Mouse (Mus musculus): ENCODE data around the gene Ccr9. TPM values are rescaled to one million over a fixed set of nuclear protein-coding genes. Genes with fewer than 3 reads are reported as not detected.

Ccr9 gene
- polyA plus RNA-seq (2015; fragmentation: Nextera tagmentation; extraction: Ambion mirVana) = 0.16 and 0.26 TPM in 2 replicates

GRCm38 (mm10) chr9:123678327-123679105 lies at the start of gene Ccr9, which contains the start of gene Slc6a20a:
TSS of gene Ccr9 (plus strand) at chr9:123678439.
TSS of gene Slc6a20a (minus strand) at chr9:123678885.
- Histone ChIP-seq H3K9me3 (replicated peaks) (no peaks in the 10 kb centered on the region), H3K9ac (peak within 1 kb of the TSS; percentile 70), H3K4me1 (replicated peaks) (peaks cover 25% of the 10 kb centered on the region), H3K27ac (replicated peaks) (peak within 1 kb of the TSS; percentile 51), H3K27me3 (peaks cover 91% of the 10 kb centered on the region), H3K4me3 (replicated peaks) (peak within 1 kb of the TSS; percentile 75), H3K4me2 (peak within 1 kb of the TSS; percentile 91), H3K36me3 (replicated peaks) (no peaks in the 10 kb centered on the region)
- under 1% methylated on average over 73 of the region's 73 CpGs for WGBS (ENCODE audit: insufficient replicate concordance)
- peak; percentile 96 for ATAC-seq (ENCODE audit: insufficient read depth)

DNA sequence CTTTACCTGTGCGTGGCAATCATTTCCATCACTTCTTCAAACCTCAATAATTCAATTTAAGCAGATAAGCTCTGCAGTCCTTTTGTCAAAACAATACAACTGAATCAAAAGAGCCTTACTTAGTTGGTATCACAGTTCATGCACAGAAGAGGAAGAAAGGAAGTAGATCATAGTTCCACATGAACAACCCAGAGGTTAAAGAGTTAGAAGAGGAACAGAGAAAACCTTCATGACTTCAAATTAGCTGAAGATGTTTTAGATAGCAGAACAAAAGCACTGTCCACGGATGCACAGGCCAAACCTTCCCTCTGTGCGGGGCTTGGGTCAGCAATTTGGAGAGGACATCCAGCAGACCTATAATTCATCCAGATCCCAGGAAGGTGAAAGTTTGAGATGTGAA lies 46.6 kb upstream of the Ccr9 start:
- no peak overlapping the region for H3K27ac ChIP-seq (replicated peaks)
- no peak overlapping the region for H3K9ac ChIP-seq
- H3K4me1 ChIP-seq (replicated peaks) = no peaks in the 10 kb centered on the region
- no peak for ATAC-seq (ENCODE audit: insufficient read depth)
- no peaks in the 10 kb centered on the region for H3K36me3 ChIP-seq (replicated peaks)
- no peak overlapping the region for H3K4me3 ChIP-seq (replicated peaks)
- H3K9me3 ChIP-seq (replicated peaks) = no peaks in the 10 kb centered on the region
- H3K27me3 ChIP-seq = no peaks in the 10 kb centered on the region
- WGBS (ENCODE audit: insufficient replicate concordance) = 60% methylated on average over 3 of the region's 3 CpGs
- no peak overlapping the region for H3K4me2 ChIP-seq

DNA sequence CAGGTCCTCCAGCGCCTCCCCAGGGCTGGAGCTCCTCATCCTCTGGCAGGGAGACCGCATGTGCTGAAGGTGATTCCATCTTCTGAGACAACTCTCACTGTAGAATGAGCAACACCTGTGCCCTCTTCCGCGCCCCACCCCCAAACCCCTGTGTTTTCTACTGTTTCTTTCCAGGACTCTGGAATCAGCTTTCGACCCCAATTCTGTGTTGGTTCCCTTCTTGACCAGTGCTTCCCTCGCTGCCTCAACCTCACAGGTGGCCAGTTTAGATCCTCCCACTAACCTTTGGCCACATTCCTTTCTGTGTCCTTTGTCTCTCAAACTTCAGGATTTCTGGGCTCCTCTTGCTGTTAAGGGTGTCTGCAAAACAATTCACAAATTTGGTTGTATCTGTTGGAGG lies 46.0 kb upstream of the Ccr9 start, which contains the start of gene Slc6a20b:
Slc6a20b (minus strand) TSS at position 285 of the 400 bp plus-strand sequence.
- 60% methylated on average over 6 of the region's 6 CpGs for WGBS (ENCODE audit: insufficient replicate concordance)

GRCm38 (mm10) chr9:123632993-123633392 lies 45.2 kb upstream of the Ccr9 start:
- ATAC-seq (ENCODE audit: insufficient read depth) = no peak
- WGBS (ENCODE audit: insufficient replicate concordance) = 69% methylated on average over 3 of the region's 3 CpGs
- H3K4me1 ChIP-seq (replicated peaks) = no peaks in the 10 kb centered on the region
- H3K36me3 ChIP-seq (replicated peaks) = no peaks in the 10 kb centered on the region
- H3K9ac ChIP-seq = no peak overlapping the region
- no peaks in the 10 kb centered on the region for H3K27me3 ChIP-seq
- no peak overlapping the region for H3K4me3 ChIP-seq (replicated peaks)
- no peak overlapping the region for H3K4me2 ChIP-seq
- H3K9me3 ChIP-seq (replicated peaks) = no peaks in the 10 kb centered on the region
- H3K27ac ChIP-seq (replicated peaks) = no peak overlapping the region

More for the DNA sequence above, 46.0 kb upstream of the Ccr9 start, which contains the start of gene Slc6a20b:
- Histone ChIP-seq H3K4me1 (replicated peaks) (no peaks in the 10 kb centered on the region), H3K4me2 (no peak within 1 kb of the TSS), H3K36me3 (replicated peaks) (no peaks in the 10 kb centered on the region), H3K27me3 (no peaks in the 10 kb centered on the region), H3K9ac (no peak within 1 kb of the TSS), H3K27ac (replicated peaks) (no peak within 1 kb of the TSS), H3K4me3 (replicated peaks) (no peak within 1 kb of the TSS), H3K9me3 (replicated peaks) (no peaks in the 10 kb centered on the region)
- no peak for ATAC-seq (ENCODE audit: insufficient read depth)

DNA sequence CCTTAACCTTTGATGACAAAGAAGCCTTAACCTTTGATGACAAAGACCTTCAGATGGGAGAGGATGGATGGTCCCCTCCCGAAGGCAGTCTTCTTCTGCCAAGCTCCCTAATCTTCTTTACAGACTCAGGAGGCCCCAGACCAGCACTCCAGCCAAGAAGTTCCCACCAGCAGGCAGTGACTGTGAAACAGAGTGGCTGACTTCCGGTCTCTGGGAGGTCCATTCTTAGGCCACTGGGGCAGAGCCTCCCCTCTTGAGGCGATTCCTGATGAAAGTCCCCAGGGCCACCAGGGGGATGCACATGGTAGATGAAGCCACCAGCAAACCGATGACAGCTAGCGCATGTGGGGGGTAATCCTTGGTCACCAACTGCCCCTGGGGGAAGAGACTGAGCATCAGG lies 41.5 kb upstream of the Ccr9 start:
- H3K36me3 ChIP-seq (replicated peaks) = no peaks in the 10 kb centered on the region
- H3K27ac ChIP-seq (replicated peaks) = no peak overlapping the region
- no peak overlapping the region for H3K4me3 ChIP-seq (replicated peaks)
- H3K4me2 ChIP-seq = no peak overlapping the region
- ATAC-seq (ENCODE audit: insufficient read depth) = no peak
- H3K4me1 ChIP-seq (replicated peaks) = no peaks in the 10 kb centered on the region
- no peak overlapping the region for H3K9ac ChIP-seq
- WGBS (ENCODE audit: insufficient replicate concordance) = 62% methylated on average over 5 of the region's 5 CpGs
- H3K9me3 ChIP-seq (replicated peaks) = no peaks in the 10 kb centered on the region
- no peaks in the 10 kb centered on the region for H3K27me3 ChIP-seq

DNA sequence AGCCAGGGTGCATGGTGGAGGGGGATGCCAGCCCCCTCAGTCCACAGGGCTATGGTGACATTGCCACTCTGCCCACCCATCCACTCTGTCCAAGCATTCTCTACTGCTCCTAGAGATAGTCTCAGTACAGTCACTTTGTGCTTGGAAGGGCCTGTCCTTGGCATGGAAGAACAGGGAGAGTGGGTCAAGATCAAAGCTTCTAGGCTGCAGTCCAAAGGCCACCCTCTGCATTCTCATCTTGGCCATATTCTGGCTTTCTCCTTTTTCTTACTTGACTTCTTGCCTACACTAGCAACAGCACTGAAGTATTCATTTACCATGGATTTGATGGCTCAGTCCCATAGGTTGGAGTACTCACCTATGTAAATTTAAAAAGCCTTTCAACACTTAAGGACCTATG lies 40.0 kb upstream of the Ccr9 start:
- H3K36me3 ChIP-seq (replicated peaks) = no peaks in the 10 kb centered on the region
- no peak; the same call in 1 of the 2 replicates for ATAC-seq (ENCODE audit: insufficient read depth)

DNA sequence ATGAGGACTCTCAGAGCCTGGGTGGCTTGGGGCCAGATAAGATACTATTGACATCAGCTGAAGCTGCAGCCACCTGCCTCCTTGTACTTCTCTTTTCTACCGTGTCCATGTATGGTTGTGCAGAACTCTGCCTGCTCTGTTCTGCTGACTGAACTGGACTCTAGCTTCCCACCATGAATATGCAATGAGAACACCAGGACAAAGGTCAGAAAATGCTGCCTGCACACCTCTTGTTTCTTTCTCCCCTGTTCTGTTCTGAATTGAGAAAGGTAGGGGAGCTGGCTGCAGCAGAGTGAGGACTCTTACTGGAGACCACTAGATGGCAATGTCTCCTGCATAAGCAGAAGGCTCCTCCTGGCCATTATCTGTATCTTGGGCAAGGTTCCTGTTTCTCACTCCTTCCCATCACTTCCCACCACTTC lies 39.6 kb upstream of the Ccr9 start:
- Histone ChIP-seq H3K9me3 (replicated peaks) (no peaks in the 10 kb centered on the region), H3K4me2 (no peak overlapping the region), H3K27me3 (no peaks in the 10 kb centered on the region), H3K4me1 (replicated peaks) (no peaks in the 10 kb centered on the region), H3K36me3 (replicated peaks) (no peaks in the 10 kb centered on the region), H3K9ac (no peak overlapping the region), H3K4me3 (replicated peaks) (no peak overlapping the region), H3K27ac (replicated peaks) (no peak overlapping the region)
- ATAC-seq (ENCODE audit: insufficient read depth) = no peak
- 18% methylated on average over 1 of the region's 1 CpGs for WGBS (ENCODE audit: insufficient replicate concordance)

More for the DNA sequence above, 40.0 kb upstream of the Ccr9 start:
- Histone ChIP-seq H3K9me3 (replicated peaks) (no peaks in the 10 kb centered on the region), H3K27me3 (no peaks in the 10 kb centered on the region), H3K9ac (no peak overlapping the region), H3K4me2 (no peak overlapping the region), H3K4me3 (replicated peaks) (no peak overlapping the region), H3K4me1 (replicated peaks) (no peaks in the 10 kb centered on the region), H3K27ac (replicated peaks) (no peak overlapping the region)

GRCm38 (mm10) chr9:123640106-123640505 lies 38.1 kb upstream of the Ccr9 start:
- H3K4me3 ChIP-seq (replicated peaks) = no peak overlapping the region
- no peaks in the 10 kb centered on the region for H3K4me1 ChIP-seq (replicated peaks)
- no peaks in the 10 kb centered on the region for H3K9me3 ChIP-seq (replicated peaks)
- no peak overlapping the region for H3K4me2 ChIP-seq
- H3K27me3 ChIP-seq = no peaks in the 10 kb centered on the region
- WGBS (ENCODE audit: insufficient replicate concordance) = 43% methylated on average over 1 of the region's 1 CpGs
- ATAC-seq (ENCODE audit: insufficient read depth) = no peak
- H3K9ac ChIP-seq = no peak overlapping the region
- H3K36me3 ChIP-seq (replicated peaks) = no peaks in the 10 kb centered on the region
- no peak overlapping the region for H3K27ac ChIP-seq (replicated peaks)

DNA sequence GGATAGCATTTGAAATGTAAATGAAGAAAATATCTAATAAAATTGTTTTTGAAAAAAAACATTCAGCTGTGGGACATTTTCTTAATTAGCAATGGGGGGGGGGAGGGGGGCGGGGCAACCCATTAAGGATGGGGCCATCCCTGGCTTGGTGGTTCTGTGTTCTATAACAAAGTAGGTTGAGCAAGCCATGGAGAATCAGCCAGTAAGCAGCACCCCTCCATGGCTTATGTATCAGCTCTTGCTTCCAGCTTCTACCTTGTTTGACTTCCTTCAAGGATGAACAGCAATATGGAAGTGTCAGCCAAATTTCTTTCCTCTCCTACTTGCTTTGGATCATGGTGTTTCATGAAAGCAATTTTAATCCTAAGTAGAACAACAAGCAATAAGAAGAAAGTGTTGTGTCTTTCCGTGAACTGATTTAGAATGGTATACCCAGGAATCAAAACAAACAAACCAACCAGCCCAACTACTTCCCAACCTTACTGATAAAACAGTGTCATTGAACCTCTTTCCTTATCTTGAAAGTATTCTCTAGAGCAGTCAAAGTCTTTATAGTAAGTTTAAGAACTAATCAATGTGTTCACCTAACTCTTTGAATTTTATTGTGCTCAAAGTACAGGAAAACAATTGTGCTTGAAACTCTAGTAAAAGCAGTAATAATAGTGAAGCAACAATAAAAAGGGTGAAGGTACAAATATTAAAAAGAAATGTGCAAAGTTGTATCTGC lies 28.3 kb upstream of the Ccr9 start:
- Histone ChIP-seq H3K4me3 (replicated peaks) (no peak overlapping the region), H3K27me3 (no peaks in the 10 kb centered on the region), H3K36me3 (replicated peaks) (no peaks in the 10 kb centered on the region), H3K4me1 (replicated peaks) (no peaks in the 10 kb centered on the region), H3K9ac (no peak overlapping the region), H3K27ac (replicated peaks) (no peak overlapping the region), H3K4me2 (no peak overlapping the region), H3K9me3 (replicated peaks) (no peaks in the 10 kb centered on the region)
- WGBS (ENCODE audit: insufficient replicate concordance) = 61% methylated on average over 2 of the region's 2 CpGs
- no peak for ATAC-seq (ENCODE audit: insufficient read depth)

- no peaks in the 10 kb centered on the region for H3K27me3 ChIP-seq
- H3K9me3 ChIP-seq (replicated peaks) = no peaks in the 10 kb centered on the region
- H3K9ac ChIP-seq = no peak overlapping the region
- H3K4me1 ChIP-seq (replicated peaks) = no peaks in the 10 kb centered on the region
- ATAC-seq (ENCODE audit: insufficient read depth) = no peak
- H3K36me3 ChIP-seq (replicated peaks) = no peaks in the 10 kb centered on the region
- H3K4me3 ChIP-seq (replicated peaks) = no peak overlapping the region
- 61% methylated on average over 4 of the region's 4 CpGs for WGBS (ENCODE audit: insufficient replicate concordance)
- H3K4me2 ChIP-seq = no peak overlapping the region
- no peak overlapping the region for H3K27ac ChIP-seq (replicated peaks)
These were observed 26.9 kb upstream of the Ccr9 start for GRCm38 (mm10) chr9:123651369-123651768.

- 21% methylated on average over 3 of the region's 3 CpGs for WGBS (ENCODE audit: insufficient replicate concordance)
These were observed 20.8 kb upstream of the Ccr9 start for GRCm38 (mm10) chr9:123657457-123657856.

More at GRCm38 (mm10) chr9:123657457-123657856, 20.8 kb upstream of the Ccr9 start:
- no peaks in the 10 kb centered on the region for H3K4me1 ChIP-seq (replicated peaks)
- no peak overlapping the region for H3K4me2 ChIP-seq
- H3K27me3 ChIP-seq = peaks cover under 1% of the 10 kb centered on the region; the same call in 1 of the 2 replicates
- ATAC-seq (ENCODE audit: insufficient read depth) = no peak
- no peak overlapping the region for H3K9ac ChIP-seq
- no peaks in the 10 kb centered on the region for H3K9me3 ChIP-seq (replicated peaks)
- no peak overlapping the region for H3K27ac ChIP-seq (replicated peaks)
- no peak overlapping the region for H3K4me3 ChIP-seq (replicated peaks)
- H3K36me3 ChIP-seq (replicated peaks) = no peaks in the 10 kb centered on the region; the same call in 1 of the 2 replicates
